Mouse (Mus musculus) forebrain, embryonic 12.5 days (tissue): Measurements from ENCODE around the gene Lman1l. TPM values are rescaled to one million over a fixed set of nuclear protein-coding genes. Genes with fewer than 3 reads are reported as not detected.

ENCODE experiments used
- ATAC-seq: fragments of 200-750 bp; cut with Nextera tagmentation; 2 replicates; pipeline ENCODE4 v1.8.0; 2017; ENCODE audit warnings: moderate TSS enrichment; ENCODE audit not compliant: low FRiP score
- H3K27ac ChIP-seq: fragments of 300-500 bp; sonication (generic); 2 replicates; pipeline ENCODE4 v1.5.1; 2016; ENCODE audit warnings: mild to moderate bottlenecking
- H3K27me3 ChIP-seq: fragments of 300-500 bp; sonication (generic); 2 replicates; pipeline ENCODE4 v1.6.1; 2016; ENCODE audit warnings: mild to moderate bottlenecking
- H3K36me3 ChIP-seq: fragments of 300-500 bp; sonication (generic); replicated peaks from 2 replicates; pipeline ENCODE4 v1.6.1; 2016; ENCODE audit warnings: mild to moderate bottlenecking
- H3K4me1 ChIP-seq: fragments of 300-500 bp; sonication (generic); 2 replicates; pipeline ENCODE4 v1.6.1; 2016
- H3K4me2 ChIP-seq: fragments of 300-500 bp; sonication (generic); 2 replicates; pipeline ENCODE4 v1.6.1; 2016; ENCODE audit warnings: mild to moderate bottlenecking, moderate library complexity
- H3K4me3 ChIP-seq: fragments of 300-500 bp; sonication (generic); replicated peaks from 2 replicates; pipeline ENCODE4 v1.5.1; 2016; ENCODE audit warnings: mild to moderate bottlenecking
- H3K9ac ChIP-seq: fragments of 300-500 bp; sonication (generic); 2 replicates; pipeline ENCODE4 v1.6.1; 2016; ENCODE audit warnings: mild to moderate bottlenecking
- H3K9me3 ChIP-seq: fragments of 300-500 bp; sonication (generic); 2 replicates; pipeline ENCODE4 v1.6.1; 2016
- WGBS: fragments of 180-500 bp; shearing (Covaris S2); methylation state at CpG from one replicate; pipeline ENCODE4 v1.1.7; 2016; 5-methylcytosine and 5-hydroxymethylcytosine counted together
- polyA plus RNA-seq: library from polyadenylated mRNA; unstranded; fragments of >200 nt; fragmentation: Nextera tagmentation; extraction: Ambion mirVana; gene quantifications from 2 replicates; pipeline ENCODE4 v1.2.1, GENCODE M21; 2016

Lman1l gene
- not detected in 2 replicates for polyA plus RNA-seq

DNA sequence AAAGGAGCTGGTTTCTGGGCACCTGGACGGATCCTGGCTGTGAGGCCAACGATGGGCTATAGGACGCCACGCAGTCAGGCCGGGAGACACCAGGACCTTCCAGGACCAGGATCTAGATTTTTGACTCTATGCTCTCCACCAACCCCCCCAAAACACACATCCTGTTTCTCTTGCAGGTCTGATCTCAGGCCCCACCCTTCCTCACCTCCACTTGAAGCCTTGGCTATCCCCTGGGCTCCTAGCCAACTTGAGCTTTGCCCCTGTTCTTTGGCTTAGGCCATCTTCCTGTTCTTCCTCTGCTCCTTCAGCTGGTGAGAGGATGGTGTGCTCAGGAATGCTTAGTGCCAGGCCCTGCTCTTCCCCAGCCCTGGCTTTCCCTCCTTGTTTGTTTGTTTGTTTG lies at the start of gene Lman1l:
Gene Lman1l, minus strand, starts transcription at position 101 of the 400 bp plus-strand sequence.
- Histone ChIP-seq H3K4me2 (no peak within 1 kb of the TSS), H3K9ac (no peak within 1 kb of the TSS), H3K27me3 (no peaks in the 10 kb centered on the region), H3K27ac (no peak within 1 kb of the TSS), H3K9me3 (no peaks in the 10 kb centered on the region), H3K36me3 (peaks cover 13% of the 10 kb centered on the region), H3K4me1 (peaks cover under 1% of the 10 kb centered on the region; the same call in 1 of the 2 replicates), H3K4me3 (no peak within 1 kb of the TSS)
- whole genome bisulfite sequencing: 99% methylated on average over 5 of the region's 5 CpGs
- no peak for ATAC-seq

DNA sequence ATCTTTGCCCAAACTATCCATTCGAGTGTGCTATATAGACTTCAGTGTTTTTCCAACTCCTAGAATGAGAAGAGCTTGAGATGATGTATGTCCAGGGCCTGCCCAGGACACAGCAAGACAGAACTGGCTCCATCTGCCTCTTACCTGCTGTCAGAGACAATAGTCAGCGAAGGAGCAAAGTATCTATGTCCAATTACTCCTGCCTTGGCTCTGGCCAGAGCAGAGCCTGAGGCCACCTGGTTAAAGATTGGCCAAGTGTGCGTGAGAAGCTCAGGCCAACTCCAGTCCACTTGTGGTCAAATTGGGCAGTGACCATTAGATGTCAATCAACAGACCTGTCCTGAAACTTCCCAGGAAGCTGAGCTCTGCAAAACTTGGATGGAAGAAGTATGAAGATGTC lies 49.0 kb upstream of the Lman1l start:
- no peaks in the 10 kb centered on the region for H3K9me3 ChIP-seq
- 0 out of 2 replicates have a peak, but pooled peaks cover 3% of the 10 kb centered on the region for H3K27me3 ChIP-seq
- H3K27ac ChIP-seq: no peak overlapping the region
- no peak overlapping the region for H3K4me3 ChIP-seq
- no peaks in the 10 kb centered on the region for H3K36me3 ChIP-seq
- WGBS: 81% methylated on average over 3 of the region's 3 CpGs
- no peak overlapping the region for H3K4me2 ChIP-seq
- ATAC-seq: no peak
- H3K4me1 ChIP-seq: no peaks in the 10 kb centered on the region
- no peak overlapping the region for H3K9ac ChIP-seq

DNA sequence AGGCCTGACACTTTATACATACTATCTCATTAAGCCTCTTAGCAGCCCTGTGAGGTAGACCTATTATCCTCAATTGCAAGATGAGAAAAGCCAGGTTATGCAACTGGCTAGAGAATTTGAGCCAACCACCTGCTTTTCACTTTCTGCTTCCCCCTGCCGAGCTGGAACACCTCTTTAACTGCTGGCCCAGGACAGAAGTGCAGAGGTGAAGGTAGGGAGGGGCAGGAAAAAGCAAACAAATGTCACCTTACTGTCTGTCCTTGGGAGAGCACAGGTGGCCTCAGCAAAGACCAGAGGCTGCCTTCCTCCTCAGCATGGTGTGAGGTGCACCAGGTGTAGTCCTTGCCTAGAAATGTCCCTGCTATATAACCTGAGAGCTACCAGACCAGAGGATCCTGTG lies 47.7 kb upstream of the Lman1l start:
- H3K27ac ChIP-seq: no peak overlapping the region
- H3K9me3 ChIP-seq: no peaks in the 10 kb centered on the region
- 0 out of 2 replicates have a peak, but pooled peaks cover 5% of the 10 kb centered on the region for H3K27me3 ChIP-seq
- H3K4me1 ChIP-seq: no peaks in the 10 kb centered on the region
- no peak overlapping the region for H3K9ac ChIP-seq
- no peak overlapping the region for H3K4me3 ChIP-seq
- H3K4me2 ChIP-seq: no peak overlapping the region
- no peaks in the 10 kb centered on the region for H3K36me3 ChIP-seq
- ATAC-seq: no peak
- 49% methylated on average over 1 of the region's 1 CpGs for WGBS

DNA sequence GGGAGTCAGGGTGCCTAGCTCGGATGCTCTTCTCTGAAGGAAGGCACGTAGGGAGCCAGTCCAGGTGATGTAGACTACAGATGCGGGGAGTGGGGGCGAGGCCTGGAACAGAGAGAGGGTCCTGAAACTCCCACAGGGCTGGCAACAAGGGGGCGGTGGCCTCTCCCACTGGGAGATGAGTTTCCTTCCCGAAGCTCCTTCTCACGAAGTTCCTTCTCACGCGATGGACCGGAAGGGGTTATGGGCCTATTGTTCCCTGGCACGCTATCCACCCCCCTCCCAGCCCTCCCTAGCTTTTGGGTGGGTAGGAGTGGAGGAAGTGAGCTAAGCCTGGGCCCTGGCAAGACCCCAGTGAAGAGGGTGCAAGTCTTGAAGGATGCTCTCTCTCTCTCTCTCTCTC lies 47.2 kb upstream of the Lman1l start:
- Histone ChIP-seq H3K27me3 (0 out of 2 replicates have a peak, but pooled peaks cover 5% of the 10 kb centered on the region), H3K4me2 (no peak overlapping the region), H3K9me3 (no peaks in the 10 kb centered on the region), H3K36me3 (no peaks in the 10 kb centered on the region), H3K9ac (no peak overlapping the region), H3K27ac (no peak overlapping the region), H3K4me1 (no peaks in the 10 kb centered on the region), H3K4me3 (no peak overlapping the region)
- ATAC-seq: no peak
- 58% methylated on average over 11 of the region's 11 CpGs for WGBS

DNA sequence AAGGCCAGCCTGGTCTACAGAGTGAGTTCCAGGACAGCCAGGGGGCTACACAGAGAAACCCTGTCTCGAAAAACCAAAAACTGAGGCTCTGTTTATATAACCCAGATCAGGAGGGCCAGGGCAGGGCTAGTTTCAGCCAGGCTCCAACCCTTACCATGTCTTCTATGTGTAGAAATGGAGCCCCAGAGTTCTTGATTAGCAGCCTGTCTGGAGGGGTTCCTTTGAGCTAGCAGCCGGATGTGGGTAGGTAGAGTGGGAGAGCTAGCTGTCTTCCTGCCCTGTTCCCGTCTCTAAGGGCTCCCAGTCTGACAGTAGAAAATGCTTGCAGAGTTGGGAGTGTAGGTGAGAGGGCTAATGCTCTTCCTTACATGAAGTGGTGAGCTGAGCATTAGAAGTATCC lies 46.6 kb upstream of the Lman1l start:
- H3K27ac ChIP-seq: no peak overlapping the region
- H3K4me3 ChIP-seq: no peak overlapping the region
- H3K36me3 ChIP-seq: no peaks in the 10 kb centered on the region
- H3K4me1 ChIP-seq: no peaks in the 10 kb centered on the region
- 0 out of 2 replicates have a peak, but pooled peaks cover 5% of the 10 kb centered on the region for H3K27me3 ChIP-seq
- H3K9me3 ChIP-seq: no peaks in the 10 kb centered on the region
- ATAC-seq: no peak
- H3K9ac ChIP-seq: no peak overlapping the region
- H3K4me2 ChIP-seq: no peak overlapping the region
- 76% methylated on average over 3 of the region's 3 CpGs for WGBS

DNA sequence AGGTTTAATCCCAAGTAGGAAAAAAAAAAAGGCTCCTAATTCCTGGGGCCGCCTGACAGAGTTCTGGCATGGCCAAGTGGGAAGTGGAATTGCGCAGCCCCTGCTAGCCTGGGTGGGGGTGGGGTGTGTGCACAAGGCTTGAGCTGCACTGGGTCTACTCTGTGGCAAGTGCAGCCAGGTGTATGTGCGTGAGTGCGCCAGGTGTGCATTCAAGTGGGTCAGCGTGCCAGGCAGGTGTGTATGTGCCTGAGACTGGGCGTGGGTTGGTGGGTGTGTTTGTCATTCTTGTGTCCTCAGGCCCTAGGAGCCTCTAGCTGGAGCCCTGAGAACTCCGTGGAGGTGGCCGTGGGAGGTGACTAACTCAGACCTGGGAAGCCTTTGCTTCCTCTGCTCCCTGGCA lies 46.0 kb upstream of the Lman1l start:
- no peaks in the 10 kb centered on the region for H3K9me3 ChIP-seq
- H3K27ac ChIP-seq: no peak overlapping the region
- WGBS: 90% methylated on average over 8 of the region's 8 CpGs
- H3K36me3 ChIP-seq: no peaks in the 10 kb centered on the region
- H3K9ac ChIP-seq: no peak overlapping the region
- no peak for ATAC-seq
- H3K4me3 ChIP-seq: no peak overlapping the region
- 0 out of 2 replicates have a peak, but pooled peaks cover 5% of the 10 kb centered on the region for H3K27me3 ChIP-seq
- H3K4me2 ChIP-seq: no peak overlapping the region
- H3K4me1 ChIP-seq: no peaks in the 10 kb centered on the region

DNA sequence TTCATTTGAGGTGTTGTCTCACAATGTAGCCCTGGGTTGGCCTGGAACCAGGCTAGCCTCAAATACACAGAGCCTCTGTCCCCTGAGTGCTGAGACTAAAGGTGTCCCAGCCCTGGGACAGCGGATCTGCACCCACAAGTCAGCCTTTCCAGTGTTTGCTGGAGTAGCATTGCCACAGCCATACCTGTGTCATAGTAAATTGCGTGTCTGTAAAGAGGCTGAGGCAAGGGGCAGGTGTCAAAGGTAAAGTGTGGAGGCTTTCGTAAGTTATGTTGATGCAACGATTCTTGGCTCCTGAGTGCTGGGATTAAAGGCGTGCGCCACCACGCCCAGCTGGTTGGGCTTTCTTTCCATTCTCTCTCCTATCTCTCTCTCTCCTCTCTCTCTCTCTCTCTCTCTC lies 44.0 kb upstream of the Lman1l start:
- no peak overlapping the region for H3K9ac ChIP-seq
- H3K36me3 ChIP-seq: no peaks in the 10 kb centered on the region
- H3K4me2 ChIP-seq: no peak overlapping the region
- 0 out of 2 replicates have a peak, but pooled peaks cover 5% of the 10 kb centered on the region for H3K27me3 ChIP-seq
- H3K9me3 ChIP-seq: no peaks in the 10 kb centered on the region
- H3K4me1 ChIP-seq: no peaks in the 10 kb centered on the region
- 71% methylated on average over 7 of the region's 7 CpGs for WGBS
- no peak for ATAC-seq
- H3K27ac ChIP-seq: no peak overlapping the region
- no peak overlapping the region for H3K4me3 ChIP-seq

DNA sequence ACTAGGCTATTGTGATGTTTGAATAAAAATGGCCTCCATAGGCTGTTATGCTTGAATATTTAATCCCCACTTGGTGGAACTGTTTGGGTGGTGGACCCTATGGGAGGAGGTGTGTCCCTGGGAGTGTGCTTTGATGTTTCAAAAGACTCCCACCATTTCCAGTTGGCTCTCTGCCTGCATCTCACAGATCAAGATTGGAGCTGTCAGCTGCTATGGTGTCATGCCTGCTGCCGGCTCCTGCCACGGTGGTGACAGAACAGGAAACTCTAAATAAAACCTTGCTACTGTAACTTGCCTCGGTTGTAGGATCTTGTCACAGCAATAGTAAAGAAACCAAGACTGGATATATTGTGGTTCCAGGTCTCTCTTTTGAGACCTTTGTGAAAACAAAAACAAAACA lies 41.0 kb upstream of the Lman1l start:
- Histone ChIP-seq H3K36me3 (no peaks in the 10 kb centered on the region), H3K4me1 (no peaks in the 10 kb centered on the region), H3K9ac (no peak overlapping the region), H3K4me2 (no peak overlapping the region), H3K27me3 (0 out of 2 replicates have a peak, but pooled peaks cover 5% of the 10 kb centered on the region), H3K9me3 (no peaks in the 10 kb centered on the region), H3K4me3 (no peak overlapping the region), H3K27ac (no peak overlapping the region)
- ATAC-seq: no peak
- 75% methylated on average over 3 of the region's 3 CpGs for WGBS

DNA sequence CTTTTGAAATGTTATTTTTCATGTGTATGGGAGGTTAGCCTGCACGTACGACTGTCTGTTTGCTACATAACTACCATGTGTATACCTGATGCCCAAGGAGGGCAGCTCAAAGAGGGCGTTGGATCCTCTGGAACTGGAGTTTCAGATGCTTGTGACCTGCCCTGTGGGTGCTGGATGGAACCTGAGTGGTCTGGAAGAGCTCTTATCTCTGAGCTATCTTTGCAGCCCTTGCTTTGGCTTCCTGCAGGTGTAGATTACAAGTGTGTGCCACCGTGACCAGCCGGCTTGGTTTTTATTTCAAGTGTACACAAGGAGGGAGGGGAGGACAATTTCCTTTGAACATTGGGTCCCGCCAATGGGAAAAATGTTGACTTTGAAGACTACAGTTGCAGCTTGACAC lies 39.9 kb upstream of the Lman1l start:
- H3K4me1 ChIP-seq: peaks cover 7% of the 10 kb centered on the region

DNA sequence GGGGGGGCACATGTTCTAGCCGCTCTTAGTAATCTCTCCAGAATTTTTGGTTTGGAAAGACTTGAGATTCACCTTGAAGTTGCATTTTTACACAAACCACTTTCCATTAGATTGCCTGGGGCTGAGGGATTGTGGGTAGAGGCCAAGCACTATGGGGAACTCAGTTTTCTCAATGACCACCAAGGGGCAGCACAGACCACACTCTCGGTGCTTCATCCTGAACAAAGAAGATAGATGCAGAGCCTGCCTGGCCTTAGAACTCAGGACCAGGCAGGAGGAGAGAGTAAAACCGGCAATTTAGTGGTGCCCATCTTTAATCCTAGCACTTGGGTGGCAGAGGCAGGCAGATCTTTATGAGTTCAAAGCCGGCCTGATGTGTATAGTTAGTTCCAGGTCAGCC lies 39.2 kb upstream of the Lman1l start:
- Histone ChIP-seq H3K4me3 (no peak overlapping the region), H3K27ac (no peak overlapping the region), H3K27me3 (peaks cover 7% of the 10 kb centered on the region; the same call in 1 of the 2 replicates), H3K36me3 (no peaks in the 10 kb centered on the region), H3K4me1 (peaks cover 7% of the 10 kb centered on the region), H3K9ac (no peak overlapping the region), H3K9me3 (no peaks in the 10 kb centered on the region), H3K4me2 (no peak overlapping the region)
- WGBS: 22% methylated on average over 4 of the region's 4 CpGs
- peak; percentile 62; the same call in 1 of the 2 replicates for ATAC-seq

More for the DNA sequence above, 39.9 kb upstream of the Lman1l start:
- Histone ChIP-seq H3K9ac (no peak overlapping the region), H3K9me3 (no peaks in the 10 kb centered on the region), H3K27me3 (0 out of 2 replicates have a peak, but pooled peaks cover 5% of the 10 kb centered on the region), H3K27ac (no peak overlapping the region), H3K36me3 (no peaks in the 10 kb centered on the region), H3K4me2 (no peak overlapping the region), H3K4me3 (no peak overlapping the region)
- 86% methylated on average over 6 of the region's 6 CpGs for WGBS
- no peak for ATAC-seq

DNA sequence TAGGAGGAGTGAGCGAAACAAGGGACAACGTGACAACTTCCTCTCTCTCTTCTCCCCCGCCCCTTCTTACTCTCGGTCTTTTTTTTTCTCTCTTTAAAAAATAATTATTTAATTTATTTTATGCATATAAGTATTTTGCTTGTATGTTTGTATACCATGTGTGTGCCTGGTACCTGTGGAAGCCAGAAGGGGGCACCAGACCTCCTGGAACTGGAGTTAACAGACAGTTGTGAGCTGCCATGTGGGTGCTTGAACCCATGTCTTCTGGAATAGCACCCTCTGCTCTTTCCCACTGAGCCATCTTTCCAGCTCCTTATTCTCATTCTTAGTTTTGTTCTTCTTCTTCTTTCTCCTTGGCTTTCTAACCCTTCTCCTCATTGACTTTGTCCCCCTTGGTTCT lies 38.4 kb upstream of the Lman1l start:
- no peak for ATAC-seq
- Histone ChIP-seq H3K36me3 (no peaks in the 10 kb centered on the region), H3K4me2 (no peak overlapping the region), H3K4me3 (no peak overlapping the region), H3K27me3 (peaks cover 12% of the 10 kb centered on the region), H3K9me3 (no peaks in the 10 kb centered on the region), H3K27ac (no peak overlapping the region), H3K4me1 (peaks cover 10% of the 10 kb centered on the region), H3K9ac (no peak overlapping the region)
- WGBS: 85% methylated on average over 4 of the region's 4 CpGs

DNA sequence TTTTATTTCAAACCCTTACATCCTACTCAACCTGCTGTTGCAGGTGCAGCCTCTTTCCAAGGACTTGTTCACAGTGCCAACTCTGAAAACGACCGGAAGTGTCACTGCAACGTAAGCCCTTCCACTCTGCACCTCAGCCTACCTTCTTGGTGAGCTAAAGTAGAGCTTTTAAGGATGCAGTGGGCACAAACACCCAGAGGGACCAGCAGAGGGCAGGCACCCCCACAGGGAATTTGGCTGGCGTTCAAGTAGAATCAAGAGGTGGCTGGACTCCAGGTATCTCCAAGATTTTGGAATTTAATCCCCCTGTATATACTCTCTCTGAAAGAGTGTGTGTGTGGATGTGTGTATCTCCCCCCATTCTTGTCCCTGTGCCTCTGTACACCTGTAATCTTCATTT lies 37.3 kb upstream of the Lman1l start:
- Histone ChIP-seq H3K4me1 (peaks cover 19% of the 10 kb centered on the region), H3K27me3 (peaks cover 13% of the 10 kb centered on the region), H3K4me2 (no peak overlapping the region), H3K9me3 (no peaks in the 10 kb centered on the region), H3K27ac (no peak overlapping the region), H3K4me3 (no peak overlapping the region), H3K9ac (no peak overlapping the region), H3K36me3 (no peaks in the 10 kb centered on the region)
- WGBS: 60% methylated on average over 4 of the region's 4 CpGs
- ATAC-seq: no peak

DNA sequence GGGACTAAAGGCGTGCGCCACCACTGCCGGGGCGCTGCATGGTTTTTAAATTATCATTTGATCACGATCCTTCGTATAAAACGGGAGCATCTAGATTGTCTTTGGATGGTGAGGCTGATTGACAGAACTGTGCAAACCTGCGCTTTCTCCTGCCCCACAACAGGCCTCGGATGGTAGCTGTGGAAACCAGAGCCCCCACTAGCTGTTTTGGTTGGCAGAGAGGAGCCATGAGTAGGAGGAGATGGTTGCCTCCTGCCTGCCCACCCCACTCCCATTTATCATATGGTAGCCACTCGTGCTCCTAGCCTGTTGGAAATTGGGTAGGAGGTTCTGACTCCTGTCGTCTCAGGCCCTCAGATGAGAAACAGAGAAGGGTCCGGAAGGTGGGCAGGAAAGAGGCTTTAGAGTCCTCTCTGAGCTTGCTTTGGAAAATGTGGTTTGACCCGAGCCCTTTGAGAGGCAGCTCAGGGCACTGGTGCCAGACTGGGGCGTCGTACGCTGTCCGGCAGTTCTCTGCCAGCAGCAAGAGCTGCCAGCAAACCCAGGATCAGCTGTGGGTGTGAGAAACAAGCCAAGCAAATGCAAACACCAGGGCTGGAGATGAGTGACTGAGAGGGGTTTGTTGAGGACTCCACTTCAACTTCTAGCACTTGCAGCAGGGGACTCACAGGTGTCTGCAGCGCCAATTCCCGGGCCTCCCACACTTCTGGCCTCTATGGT lies 36.2 kb upstream of the Lman1l start:
- Histone ChIP-seq H3K4me3 (no peak overlapping the region), H3K27ac (no peak overlapping the region), H3K4me2 (no peak overlapping the region), H3K9ac (no peak overlapping the region), H3K4me1 (peaks cover 27% of the 10 kb centered on the region), H3K27me3 (peaks cover 13% of the 10 kb centered on the region), H3K9me3 (no peaks in the 10 kb centered on the region), H3K36me3 (no peaks in the 10 kb centered on the region)
- 86% methylated on average over 19 of the region's 19 CpGs for WGBS
- no peak for ATAC-seq
